Mouse (Mus musculus): ENCODE data around the gene Hoxa5. TPM values are rescaled to one million over a fixed set of nuclear protein-coding genes. Genes with fewer than 3 reads are reported as not detected.

The Hoxa5 gene
- total RNA-seq, 2 experiments from 2014 or later = not detected

- intact Hi-C loops (cut with DNase I) = no loop called here
- no peak for DNase-seq (ENCODE audit: low spot score in 2 of 2)
Measured at GRCm38 (mm10) chr6:52205638-52206621, 1.5 kb upstream of the Hoxa5 start.

- intact Hi-C loops (cut with DNase I) = no loop called here
- DNase-seq (ENCODE audit: low spot score in 2 of 2) = no peak
Measured at GRCm38 (mm10) chr6:52205221-52205620, 834 bp upstream of the Hoxa5 start.

- DNase-seq (ENCODE audit: low spot score in 2 of 2) = no peak
- intact Hi-C loops (cut with DNase I) = loop anchor here (5.0 kb wide), 1 partner anchor 36 kb away; no protein-coding TSS in a partner anchor
Measured at GRCm38 (mm10) chr6:52203371-52204049, 877 bp downstream of the Hoxa5 start.

- DNase-seq (ENCODE audit: low spot score in 2 of 2) = no peak
- intact Hi-C loops (cut with DNase I) = loop anchor here (5.0 kb wide), 1 partner anchor 36 kb away; no protein-coding TSS in a partner anchor
Measured at GRCm38 (mm10) chr6:52203121-52203370, 1.3 kb downstream of the Hoxa5 start.

GRCm38 (mm10) chr6:52202362-52203120 is 1.8 kb downstream of the Hoxa5 start:
- no peak for DNase-seq (ENCODE audit: low spot score in 2 of 2)
- intact Hi-C loops (cut with DNase I) = loop anchor here (5.0 kb wide), 1 partner anchor 35 kb away; no protein-coding TSS in a partner anchor

GRCm38 (mm10) chr6:52201269-52201668 is 3.1 kb downstream of the Hoxa5 start:
- DNase-seq (ENCODE audit: low spot score in 2 of 2) = no peak
- intact Hi-C loops (cut with DNase I) = loop anchor here (5.0 kb wide), 1 partner anchor 34 kb away; no protein-coding TSS in a partner anchor

- intact Hi-C loops (cut with DNase I) = loop anchor here (5.0 kb wide), 1 partner anchor 34 kb away; no protein-coding TSS in a partner anchor
- DNase-seq (ENCODE audit: low spot score in 2 of 2) = no peak
Measured at GRCm38 (mm10) chr6:52200751-52201250, 3.6 kb downstream of the Hoxa5 start.

GRCm38 (mm10) chr6:52200073-52200750 is 4.2 kb downstream of the Hoxa5 start:
- intact Hi-C loops (cut with DNase I) = loop anchor here (5.0 kb wide), 1 partner anchor 33 kb away; no protein-coding TSS in a partner anchor

GRCm38 (mm10) chr6:52197271-52197670 is 7.1 kb downstream of the Hoxa5 start:
- intact Hi-C loops (cut with DNase I) = loop anchor here (5.0 kb wide), 2 partner anchors 195 to 320 kb away; no protein-coding TSS in a partner anchor
- DNase-seq (ENCODE audit: low spot score in 2 of 2) = no peak

More at GRCm38 (mm10) chr6:52200073-52200750, 4.2 kb downstream of the Hoxa5 start:
- DNase-seq (ENCODE audit: low spot score in 2 of 2) = no peak

- intact Hi-C loops (cut with DNase I) = loop anchor here (5.0 kb wide), 2 partner anchors 195 to 320 kb away; no protein-coding TSS in a partner anchor
- no peak for DNase-seq (ENCODE audit: low spot score in 2 of 2)
Measured at GRCm38 (mm10) chr6:52196811-52197210, 7.6 kb downstream of the Hoxa5 start.

- DNase-seq (ENCODE audit: low spot score in 2 of 2) = no peak
- intact Hi-C loops (cut with DNase I) = loop anchor here (5.0 kb wide), 2 partner anchors 192 to 317 kb away; no protein-coding TSS in a partner anchor
Measured at GRCm38 (mm10) chr6:52194690-52195089, 9.7 kb downstream of the Hoxa5 start.

GRCm38 (mm10) chr6:52191860-52192550 is 12.4 kb downstream of the Hoxa5 start:
- intact Hi-C loops (cut with DNase I) = no loop called here
- DNase-seq (ENCODE audit: low spot score in 2 of 2) = no peak

GRCm38 (mm10) chr6:52190906-52191810 is 13.2 kb downstream of the Hoxa5 start, which contains the start of gene Hoxa4:
Hoxa4 (minus strand) TSS chr6:52191753.
- DNase-seq (ENCODE audit: low spot score in 2 of 2) = no peak
- intact Hi-C loops (cut with DNase I) = no loop called here

- DNase-seq (ENCODE audit: low spot score in 2 of 2) = no peak
- intact Hi-C loops (cut with DNase I) = no loop called here
Measured at GRCm38 (mm10) chr6:52190410-52190809, 14.0 kb downstream of the Hoxa5 start.

GRCm38 (mm10) chr6:52189909-52190308 is 14.5 kb downstream of the Hoxa5 start:
- no peak for DNase-seq (ENCODE audit: low spot score in 2 of 2)
- intact Hi-C loops (cut with DNase I) = no loop called here

GRCm38 (mm10) chr6:52189172-52189591 is 15.2 kb downstream of the Hoxa5 start:
- DNase-seq (ENCODE audit: low spot score in 2 of 2) = no peak
- intact Hi-C loops (cut with DNase I) = no loop called here

- DNase-seq (ENCODE audit: low spot score in 2 of 2) = no peak
- intact Hi-C loops (cut with DNase I) = no loop called here
Measured at GRCm38 (mm10) chr6:52186500-52186899, 17.9 kb downstream of the Hoxa5 start.
